Comparison of ENCODE assay signal across 8 mouse cellular contexts in the genomic region with DNA sequence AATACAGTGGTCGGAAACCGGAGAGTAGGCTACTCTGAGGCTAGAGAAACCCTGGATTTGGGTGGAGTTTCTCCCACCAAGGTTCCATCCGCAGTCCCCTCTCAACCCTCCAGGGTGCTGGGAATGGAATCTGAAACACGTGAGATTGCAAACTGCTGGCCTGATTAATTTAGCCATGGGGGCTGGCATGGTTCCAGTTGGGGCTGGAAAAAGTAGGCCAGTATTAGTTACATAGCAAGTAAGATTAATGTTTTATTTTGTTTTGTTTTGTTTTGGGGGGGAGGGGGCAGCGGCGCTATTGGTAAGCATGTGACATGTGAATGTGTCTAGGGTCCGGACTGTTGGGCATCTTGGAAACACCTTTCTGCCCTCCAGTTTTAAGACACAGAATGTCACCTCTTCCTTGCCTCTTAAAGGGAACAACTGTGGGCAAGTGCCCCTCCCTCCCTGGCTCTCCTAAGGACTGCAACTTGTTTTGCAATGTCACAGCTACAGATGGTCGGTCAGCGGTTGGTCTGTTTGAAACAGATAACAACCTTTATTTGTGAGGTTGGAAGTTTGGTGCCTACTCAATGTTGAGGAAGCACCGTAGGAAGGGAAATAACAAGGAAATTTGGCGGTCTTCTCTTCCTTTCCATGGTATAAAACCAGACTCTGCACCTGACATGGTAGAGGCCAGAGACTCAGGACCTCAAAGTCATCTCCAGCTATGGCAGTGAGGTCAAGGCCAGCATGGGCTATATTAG. TPM values are rescaled to one million over a fixed set of nuclear protein-coding genes. Genes with fewer than 3 reads are reported as not detected.
DNase-seq lines count a peak whose midpoint lies in the region; ATAC-seq and TF ChIP-seq lines count a peak whose summit lies in the region.

No protein-coding gene starts in this region.

- TF ChIP-seq EP300 in stomach, postnatal 0 days (optimal IDR thresholded peaks at IDR 0.05), result no peak

- no peak overlapping the region; the same call in 1 of the 2 replicates for H3K27ac ChIP-seq in stomach, embryonic 15.5 days
- H3K27ac ChIP-seq in stomach, postnatal 0 days (replicated peaks), result no peak overlapping the region

- WGBS in stomach, embryonic 15.5 days, result 70% methylated on average over 11 of the region's 11 CpGs
- 69% methylated on average over 11 of the region's 11 CpGs for WGBS in stomach, postnatal 0 days

- H3K4me1 ChIP-seq in stomach, embryonic 15.5 days, result peaks cover 6% of the 10 kb centered on the region; the same call in 1 of the 2 replicates
- H3K4me1 ChIP-seq in stomach, postnatal 0 days (replicated peaks; ENCODE audit: control insufficient read depth, insufficient read depth), result no peaks in the 10 kb centered on the region; the same call in 1 of the 2 replicates
- peaks cover 94% of the 10 kb centered on the region for H3K4me1 ChIP-seq in erythroblast, embryonic 14.5 days (ENCODE audit: control insufficient read depth)

- no peak for TF ChIP-seq CTCF in stomach, postnatal 0 days (IDR thresholded peaks at IDR 0.05; ENCODE audit: low read depth)

- H3K4me3 ChIP-seq in stomach, embryonic 15.5 days (replicated peaks), result no peak overlapping the region
- H3K4me3 ChIP-seq in stomach, postnatal 0 days (ENCODE audit: low read depth, low read length), result no peak overlapping the region
- H3K4me3 ChIP-seq in erythroblast, embryonic 14.5 days (replicated peaks), result peak overlapping the region; percentile 58

- no peak overlapping the region for H3K9ac ChIP-seq in stomach, embryonic 15.5 days
- H3K9ac ChIP-seq in stomach, postnatal 0 days (ENCODE audit: low read length), result no peak overlapping the region

- peak; percentile 80 for ATAC-seq in stomach, embryonic 15.5 days (ENCODE audit: insufficient read depth, low FRiP score, low read depth)
- ATAC-seq in stomach, postnatal 0 days (ENCODE audit: low FRiP score, low TSS enrichment), result no peak
- ATAC-seq in activated CD4-positive, CD25-positive, alpha-beta regulatory T cell, adult 4 months, result no peak

- no peaks in the 10 kb centered on the region for H3K36me3 ChIP-seq in stomach, embryonic 15.5 days
- H3K36me3 ChIP-seq in stomach, postnatal 0 days (ENCODE audit: control insufficient read depth, insufficient read depth, low read length), result no peaks in the 10 kb centered on the region
- H3K36me3 ChIP-seq in erythroblast, embryonic 14.5 days (ENCODE audit: control insufficient read depth), result no peaks in the 10 kb centered on the region; the same call in 1 of the 2 replicates

- DNase-seq in stomach, postnatal 0 days (ENCODE audit: low spot score), result no peak
- DNase-seq in kidney, postnatal 10 days, result peak; percentile 91
- peak; percentile 24 to 49 for DNase-seq in spleen, postnatal 14 days (ENCODE audit: low spot score in 2 of 2)
- DNase-seq in T-cell, adult 2 months (ENCODE audit: low spot score), result no peak
- no peak for DNase-seq in cerebellum, adult 18-20 months

- H3K4me2 ChIP-seq in stomach, embryonic 15.5 days, result no peak overlapping the region
- H3K4me2 ChIP-seq in stomach, postnatal 0 days (replicated peaks; ENCODE audit: low read depth), result no peak overlapping the region

- H3K9me3 ChIP-seq in stomach, embryonic 15.5 days, result no peaks in the 10 kb centered on the region
- H3K9me3 ChIP-seq in stomach, postnatal 0 days (ENCODE audit: control insufficient read depth, low read length), result no peaks in the 10 kb centered on the region
- no peaks in the 10 kb centered on the region for H3K9me3 ChIP-seq in erythroblast, embryonic 14.5 days (ENCODE audit: control insufficient read depth, low read length)

- H3K27me3 ChIP-seq in stomach, embryonic 15.5 days (replicated peaks), result no peaks in the 10 kb centered on the region
- H3K27me3 ChIP-seq in stomach, postnatal 0 days (ENCODE audit: control insufficient read depth, insufficient read depth, low read length), result no peaks in the 10 kb centered on the region
- H3K27me3 ChIP-seq in erythroblast, embryonic 14.5 days (ENCODE audit: control insufficient read depth), result no peaks in the 10 kb centered on the region

RNA-seq across cellular contexts. Expression of a gene that starts 5.2 kb away (rescaled TPM):
- polyA plus RNA-seq in stomach, embryonic 15.5 days (2015; fragmentation: Nextera tagmentation; extraction: Ambion mirVana), result 14.4 and 16.3 TPM in 2 replicates
- polyA plus RNA-seq in stomach, postnatal 0 days (2015; fragmentation: Nextera tagmentation; extraction: Ambion mirVana), result 5.4 and 7.3 TPM in 2 replicates
- 2.4 and 3.1 TPM in 2 replicates for polyA plus RNA-seq in erythroblast, embryonic 14.5 days (2012)
- 10 to 100 TPM; 11.2 to 12.4 TPM for polyA plus RNA-seq in activated CD4-positive, CD25-positive, alpha-beta regulatory T cell, adult 4 months (2017; shearing (Covaris generic))

Comparison
In these comparisons a context has a peak if more than half of its experiments do, and no peak if none do; other contexts are left out.
1. DNase-seq: peak in kidney, postnatal 10 days (single experiment) and spleen, postnatal 14 days (2 of 2); none in stomach, postnatal 0 days (single experiment), T-cell, adult 2 months (single experiment) and cerebellum, adult 18-20 months (0 of 2).